Mouse (Mus musculus): ENCODE results near the gene Naa80.
"Not testable (repeated sequence)": the region's sequence is repeated elsewhere in the genome, so short reads cannot be mapped to it uniquely, and the experiment has no call there.

Naa80 gene

DNA sequence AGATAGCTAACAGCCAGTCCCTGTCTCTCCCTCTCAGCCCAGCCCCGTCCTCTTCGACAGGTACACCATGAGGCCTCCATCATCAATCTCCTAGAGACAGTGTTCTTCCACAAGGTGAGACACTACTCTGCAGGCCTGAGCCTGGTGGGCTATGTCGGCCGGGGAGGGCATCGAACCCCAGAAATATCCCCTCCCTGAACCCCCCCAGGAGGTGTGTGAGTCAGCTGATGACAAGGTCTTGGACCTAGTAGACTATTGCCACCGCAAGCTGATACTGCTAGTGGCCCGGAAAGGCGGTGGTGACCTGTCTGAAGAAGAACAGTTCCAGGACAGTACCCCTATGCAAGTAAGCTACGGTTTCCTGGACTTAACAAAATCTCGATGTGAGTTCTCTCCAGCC lies 29.9 kb upstream of the Naa80 start:
- in situ Hi-C loops (cut with MboI, MseI) = loop anchor here (25.0 kb wide), 2 partner anchors 1362 to 1538 kb away; partner anchors contain the start of genes Ccdc51 (in 1 of the 2), Plxnb1 (in 1 of the 2), Ppm1m (in 1 of the 2) and Tma7 (in 1 of the 2)

DNA sequence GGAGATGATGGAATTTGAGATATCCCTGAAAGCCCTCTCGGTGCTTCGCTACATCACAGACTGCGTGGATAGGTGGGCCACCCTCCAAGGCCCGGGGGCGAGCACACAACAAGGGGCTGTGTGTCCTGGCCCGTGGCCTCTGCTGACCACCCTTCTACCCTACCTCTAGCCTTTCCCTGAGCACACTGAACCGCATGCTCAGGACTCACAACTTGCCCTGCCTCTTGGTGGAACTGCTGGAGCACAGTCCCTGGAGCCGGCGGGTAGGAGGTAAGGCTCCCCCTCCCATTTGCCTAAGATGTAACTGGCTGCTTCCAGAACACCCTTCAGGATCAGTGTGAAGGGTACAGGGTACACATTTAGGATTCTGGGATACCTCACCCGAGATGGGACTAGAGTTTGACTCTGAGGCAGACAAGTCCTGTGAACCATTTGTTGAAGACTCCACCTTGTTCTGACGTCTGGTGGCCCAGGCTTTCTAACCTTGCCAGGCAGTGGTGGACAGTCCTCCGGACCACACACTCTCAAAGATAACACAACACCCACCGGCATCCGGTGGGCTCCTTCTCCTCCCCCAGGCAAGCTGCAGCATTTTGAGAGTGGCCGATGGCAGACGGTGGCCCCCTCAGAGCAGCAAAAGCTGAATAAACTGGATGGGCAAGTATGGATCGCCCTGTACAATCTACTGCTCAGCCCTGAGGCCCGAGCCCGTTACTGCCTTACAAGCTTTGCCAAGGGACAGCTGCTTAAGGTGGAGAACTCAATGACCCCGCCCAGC lies 29.2 kb upstream of the Naa80 start:
- in situ Hi-C loops (cut with MboI, MseI) = loop anchor here (5.0 to 25.0 kb wide), 5 partner anchors 78 to 1538 kb away; partner anchors contain the start of genes Ccdc51 (in 1 of the 2), Pcbp4 (in 1 of the 2), Plxnb1 (in 1 of the 2) and Ppm1m (in 1 of the 2)

DNA sequence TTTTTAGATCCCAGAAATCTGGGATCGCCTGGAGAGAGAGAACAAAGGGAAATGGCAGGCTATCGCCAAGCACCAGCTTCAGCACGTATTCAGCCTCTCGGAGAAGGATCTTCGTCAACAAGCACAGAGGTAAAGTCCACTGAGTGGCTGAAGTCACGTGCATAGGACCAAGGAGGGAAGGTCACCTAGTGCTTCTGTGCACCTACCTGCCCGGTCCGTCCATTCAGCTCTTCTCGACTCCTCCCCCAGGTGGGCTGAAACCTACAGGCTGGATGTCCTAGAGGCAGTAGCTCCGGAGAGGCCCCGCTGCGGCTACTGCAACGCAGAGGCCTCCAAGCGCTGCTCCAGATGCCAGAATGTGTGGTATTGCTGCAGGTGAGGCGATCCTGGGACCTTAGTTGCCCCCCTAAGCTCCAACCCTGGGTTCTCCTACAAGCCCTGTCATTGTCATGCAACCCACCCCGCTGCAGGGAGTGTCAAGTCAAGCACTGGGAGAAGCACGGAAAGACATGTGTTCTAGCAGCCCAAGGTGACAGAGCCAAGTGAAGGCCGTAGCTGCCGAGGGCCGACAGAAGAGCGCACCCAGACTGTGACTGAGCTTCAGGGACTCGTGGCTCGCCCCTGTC lies 28.1 kb upstream of the Naa80 start:
- in situ Hi-C loops (cut with MboI, MseI) = loop anchor here (5.0 to 10.0 kb wide), 3 partner anchors 77 to 1504 kb away; partner anchors contain the start of genes Pcbp4 (in 1 of the 2) and Trex1 (in 1 of the 2)

DNA sequence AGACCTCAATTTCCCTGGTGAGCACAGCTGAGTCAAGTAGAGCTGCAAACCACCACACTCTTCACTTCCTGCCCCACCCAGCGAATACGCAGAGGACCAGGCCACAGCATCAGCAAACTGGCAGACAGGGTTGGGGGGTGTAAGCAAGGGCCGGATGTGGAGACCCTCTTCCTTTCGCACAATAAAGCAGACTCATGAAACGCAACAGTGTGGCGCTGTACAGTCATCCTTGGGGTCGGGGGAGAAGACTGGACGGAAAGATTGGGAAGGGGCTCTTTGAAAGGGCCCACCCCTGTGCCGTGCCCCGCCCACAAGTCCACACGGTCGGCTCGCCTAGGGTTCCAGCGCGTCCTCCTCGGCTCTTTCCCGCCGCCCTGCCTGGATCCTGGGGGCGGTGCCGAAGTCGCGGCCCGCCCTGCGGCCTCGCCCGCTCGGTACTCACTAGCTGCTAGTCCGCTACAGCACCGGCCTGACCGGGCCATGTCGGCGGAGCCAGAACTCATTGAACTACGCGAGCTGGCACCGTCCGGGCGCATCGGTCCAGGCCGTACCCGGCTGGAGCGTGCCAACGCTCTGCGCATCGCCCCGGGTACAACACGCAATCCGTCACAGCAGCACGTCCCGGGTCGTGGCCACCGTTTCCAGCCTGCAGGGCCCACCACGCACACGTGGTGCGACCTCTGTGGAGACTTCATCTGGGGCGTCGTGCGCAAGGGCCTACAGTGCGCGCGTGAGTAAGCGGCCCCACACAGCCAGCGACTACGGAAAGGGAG lies 27.4 kb upstream of the Naa80 start, which contains the start of gene Rassf1:
TSS of gene Rassf1 (plus strand) at position 439 of the 773 bp plus-strand sequence.
- in situ Hi-C loops (cut with MboI, MseI) = loop anchor here (5.0 to 10.0 kb wide), 3 partner anchors 76 to 1503 kb away; partner anchors contain the start of genes Pcbp4 (in 1 of the 2) and Trex1 (in 1 of the 2)

DNA sequence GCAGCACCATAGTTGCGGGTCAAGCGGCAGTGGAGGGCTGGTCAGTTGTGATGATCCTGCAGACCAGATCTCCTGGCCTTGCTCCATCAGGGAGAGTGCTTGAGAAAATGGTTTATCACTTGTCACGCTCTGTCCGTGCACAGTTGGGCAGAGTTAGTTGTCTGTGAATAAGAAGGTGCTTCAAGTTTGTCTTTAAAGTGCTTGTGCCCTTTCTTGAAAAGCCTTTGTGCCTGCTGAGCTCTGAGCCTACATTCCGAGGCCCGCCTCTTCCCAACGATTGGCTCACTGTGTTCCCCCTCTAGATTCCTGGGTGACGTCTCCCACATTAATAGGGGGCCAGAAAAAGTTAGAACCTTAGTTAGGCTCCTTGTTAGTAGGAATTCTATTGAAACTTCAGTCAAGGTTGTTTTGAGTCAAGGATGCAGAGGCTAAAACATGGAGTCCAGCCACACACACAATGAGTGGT lies 26.8 kb upstream of the Naa80 start:
- in situ Hi-C loops (cut with MboI, MseI) = loop anchor here (5.0 to 10.0 kb wide), 3 partner anchors 75 to 1503 kb away; partner anchors contain the start of genes Pcbp4 (in 1 of the 2) and Trex1 (in 1 of the 2)

DNA sequence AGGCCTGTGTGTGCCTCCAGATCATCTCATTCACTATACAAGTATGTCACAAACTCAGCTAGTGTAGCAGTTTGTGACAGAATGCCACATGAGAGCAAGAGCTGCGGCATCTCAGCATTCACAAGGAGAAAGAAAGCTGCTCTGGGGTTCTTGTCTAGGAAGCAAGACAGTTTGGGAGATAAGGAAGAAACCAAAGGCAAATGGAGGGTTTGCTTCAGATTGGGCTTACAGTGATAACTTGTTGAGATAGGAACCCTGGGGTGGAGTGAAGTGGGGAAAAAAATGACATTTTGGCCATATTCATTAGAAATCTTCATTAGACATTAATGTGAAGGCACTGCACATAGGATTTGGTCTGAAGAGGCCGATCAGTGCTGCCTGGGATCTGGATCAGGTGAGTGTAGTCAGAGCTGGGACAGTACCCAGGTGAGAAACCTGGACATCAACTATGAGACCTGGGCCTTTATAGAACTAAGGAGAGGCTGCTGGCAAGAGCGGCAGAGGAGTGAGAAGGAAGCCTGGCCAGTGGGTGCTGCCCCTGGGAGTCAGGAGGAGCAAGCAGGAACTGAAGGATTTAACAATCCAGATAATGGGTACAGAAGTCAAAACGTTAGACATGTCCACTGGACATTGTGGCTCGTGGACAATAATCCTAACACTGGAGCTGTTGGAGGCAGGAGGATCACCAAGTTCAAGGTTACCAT lies 25.8 kb upstream of the Naa80 start:
- in situ Hi-C loops (cut with MboI, MseI) = loop anchor here (5.0 to 10.0 kb wide), 3 partner anchors 74 to 1502 kb away; partner anchors contain the start of genes Pcbp4 (in 1 of the 2) and Trex1 (in 1 of the 2)

DNA sequence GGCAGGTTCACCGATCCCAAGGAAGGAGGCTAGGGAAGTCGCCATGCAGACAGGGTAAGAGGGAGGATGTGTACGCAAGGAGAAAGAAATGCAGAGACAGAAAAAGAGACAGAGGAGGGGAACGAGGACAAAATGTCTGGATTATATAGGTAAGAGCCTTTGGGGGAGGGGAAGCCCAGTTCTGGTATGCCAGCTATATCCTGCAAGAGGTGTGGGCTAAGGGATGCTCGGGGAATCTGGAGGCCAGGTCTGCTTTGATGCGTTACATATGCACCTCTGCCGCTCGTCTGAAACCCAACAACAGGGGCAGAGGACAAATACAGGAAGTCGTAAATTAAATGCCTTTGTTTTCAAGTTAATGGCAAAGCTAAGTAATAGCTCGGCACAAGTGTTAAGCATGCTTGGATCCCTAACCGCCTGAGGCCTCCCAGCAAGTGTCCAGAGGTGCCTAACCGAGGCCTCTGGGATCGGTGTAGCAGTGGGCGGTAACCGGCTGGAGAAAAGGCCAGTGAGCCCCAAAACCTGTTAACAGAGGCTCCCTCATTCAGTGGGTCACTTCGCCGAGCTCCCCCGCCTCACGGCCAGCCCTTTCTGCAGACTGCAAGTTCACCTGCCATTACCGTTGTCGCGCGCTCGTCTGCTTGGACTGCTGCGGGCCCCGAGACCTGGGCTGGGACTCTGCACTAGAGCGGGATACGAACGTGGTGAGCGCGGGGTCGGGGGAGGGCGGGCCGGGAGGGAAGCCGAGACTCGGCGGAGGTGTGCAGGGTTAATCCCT lies 25.0 kb upstream of the Naa80 start:
- in situ Hi-C loops (cut with MboI, MseI) = loop anchor here (5.0 to 10.0 kb wide), 3 partner anchors 74 to 1501 kb away; partner anchors contain the start of genes Pcbp4 (in 1 of the 2) and Trex1 (in 1 of the 2)

DNA sequence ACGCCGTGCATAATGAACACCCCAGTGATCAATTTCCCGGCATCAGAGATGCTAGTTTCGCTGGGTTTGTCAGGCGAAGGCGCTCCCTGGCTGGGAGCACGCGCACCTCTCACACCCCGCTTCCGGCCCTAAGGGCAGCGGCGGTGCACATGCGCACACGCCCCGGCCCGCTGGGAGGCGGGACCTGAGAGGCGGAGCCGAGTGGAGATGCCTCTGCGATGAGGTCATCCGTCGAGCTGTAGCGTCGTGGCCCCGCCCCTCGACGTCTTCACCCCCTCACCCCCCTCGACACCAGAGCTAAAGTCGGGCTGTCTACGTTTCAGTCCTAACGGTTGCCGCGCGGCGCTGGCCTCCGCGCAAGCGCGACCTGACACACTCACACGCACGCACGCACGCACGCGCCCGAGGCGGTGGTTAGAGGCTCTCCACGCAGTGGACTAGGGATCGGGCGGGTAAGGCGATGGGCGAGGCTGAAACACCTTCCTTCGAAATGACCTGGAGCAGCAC lies 24.3 kb upstream of the Naa80 start:
- in situ Hi-C loops (cut with MboI, MseI) = loop anchor here (5.0 to 10.0 kb wide), 3 partner anchors 73 to 1500 kb away; partner anchors contain the start of genes Pcbp4 (in 1 of the 2) and Trex1 (in 1 of the 2)

DNA sequence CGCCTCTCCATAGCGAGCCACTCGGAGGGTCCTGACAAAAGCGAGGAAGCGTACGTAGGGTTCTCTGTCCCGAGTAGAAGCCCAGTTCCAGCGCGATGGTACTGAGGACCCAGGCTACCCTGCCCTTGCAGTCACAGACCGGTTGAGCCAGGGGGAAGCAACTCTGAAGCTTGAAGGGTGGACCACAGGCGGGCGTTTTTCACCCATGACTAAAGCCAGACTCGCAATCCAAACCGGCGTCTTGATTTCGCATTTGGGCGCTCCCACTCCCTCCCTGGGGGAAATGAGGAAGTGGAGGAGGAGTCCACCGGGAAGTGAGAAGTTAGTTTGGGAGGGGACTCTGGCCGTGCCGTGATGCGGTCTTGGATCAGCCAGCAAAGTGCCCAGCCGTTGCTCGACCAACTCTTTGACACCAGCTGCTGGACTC lies 23.6 kb upstream of the Naa80 start:
- in situ Hi-C loops (cut with MboI, MseI) = loop anchor here (10.0 kb wide), 2 partner anchors 1100 to 1500 kb away; partner anchors contain the start of genes Pcbp4 (in 1 of the 2) and Trex1 (in 1 of the 2)

DNA sequence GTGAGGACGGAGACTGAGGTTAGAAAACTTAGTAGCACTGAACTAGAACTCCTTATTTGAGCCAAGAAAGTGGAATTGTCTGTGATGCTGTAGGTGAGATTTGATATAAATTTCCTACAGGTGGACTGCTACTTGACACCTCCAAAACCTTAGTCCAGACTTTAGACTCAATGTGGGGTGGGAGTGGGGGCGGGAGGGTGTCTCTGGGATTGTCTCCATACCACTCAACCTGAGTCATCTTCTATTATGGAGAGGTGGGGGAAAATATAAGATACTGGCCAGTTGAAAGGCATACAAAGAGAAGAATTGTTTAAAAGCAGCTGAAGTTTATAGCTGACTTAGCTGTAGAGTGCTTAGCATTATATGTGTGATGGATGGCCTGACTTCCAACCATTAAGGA lies 23.0 kb upstream of the Naa80 start:
- in situ Hi-C loops (cut with MboI, MseI) = loop anchor here (10.0 kb wide), 2 partner anchors 1101 to 1499 kb away; partner anchors contain the start of genes Pcbp4 (in 1 of the 2) and Trex1 (in 1 of the 2)

DNA sequence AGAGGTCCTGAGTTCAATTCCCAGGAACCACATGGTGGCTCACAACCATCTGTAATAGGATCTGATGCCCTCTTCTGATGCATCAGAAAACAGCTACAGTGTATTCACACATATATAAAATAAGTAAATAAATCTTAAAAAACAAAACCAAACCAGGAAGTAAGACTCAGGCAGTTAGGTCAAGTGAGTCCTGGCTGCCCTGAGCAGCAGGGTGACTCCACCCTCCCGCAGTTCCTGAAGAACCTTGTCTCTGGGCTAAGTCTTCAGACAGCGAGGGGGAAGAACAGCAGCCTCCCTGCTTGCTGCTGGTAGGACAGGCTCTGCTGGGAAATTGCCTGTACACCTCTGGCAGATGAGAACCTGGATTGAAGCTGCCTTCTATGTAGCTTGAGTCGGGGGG lies 22.3 kb upstream of the Naa80 start:
- in situ Hi-C loops (cut with MboI, MseI) = loop anchor here (10.0 kb wide), 2 partner anchors 1102 to 1498 kb away; partner anchors contain the start of genes Pcbp4 (in 1 of the 2) and Trex1 (in 1 of the 2)

DNA sequence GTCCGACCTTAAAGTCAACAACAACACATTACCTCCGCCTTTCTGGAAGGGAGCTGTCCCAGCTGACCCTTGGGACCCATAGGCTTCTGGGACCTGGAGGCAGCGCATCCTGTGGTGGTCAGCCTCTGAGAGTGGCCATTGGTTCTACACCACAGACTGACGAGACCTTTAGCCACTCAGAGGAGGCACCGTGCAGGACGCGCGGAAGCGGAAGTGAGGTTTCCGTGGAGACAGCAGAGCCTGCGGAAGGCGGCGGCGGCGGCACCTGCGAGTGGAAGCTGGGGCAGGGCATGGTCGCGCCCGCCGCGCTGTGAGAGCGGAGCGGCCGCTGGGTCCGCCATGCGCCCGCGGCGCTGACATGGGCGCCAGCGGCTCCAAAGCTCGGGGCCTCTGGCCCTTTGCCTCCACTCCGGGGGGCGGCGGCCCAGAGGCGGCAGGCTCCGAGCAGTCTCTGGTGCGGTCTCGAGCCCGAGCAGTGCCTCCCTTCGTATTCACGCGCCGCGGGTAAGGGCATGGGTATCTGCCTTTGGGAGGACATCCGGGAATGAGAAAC lies 15.6 kb upstream of the Naa80 start, which contains the start of gene Tusc2:
TSS of gene Tusc2 (plus strand) at position 227 of the 553 bp plus-strand sequence.
- in situ Hi-C loops (cut with MboI, MseI) = no loop called here

DNA sequence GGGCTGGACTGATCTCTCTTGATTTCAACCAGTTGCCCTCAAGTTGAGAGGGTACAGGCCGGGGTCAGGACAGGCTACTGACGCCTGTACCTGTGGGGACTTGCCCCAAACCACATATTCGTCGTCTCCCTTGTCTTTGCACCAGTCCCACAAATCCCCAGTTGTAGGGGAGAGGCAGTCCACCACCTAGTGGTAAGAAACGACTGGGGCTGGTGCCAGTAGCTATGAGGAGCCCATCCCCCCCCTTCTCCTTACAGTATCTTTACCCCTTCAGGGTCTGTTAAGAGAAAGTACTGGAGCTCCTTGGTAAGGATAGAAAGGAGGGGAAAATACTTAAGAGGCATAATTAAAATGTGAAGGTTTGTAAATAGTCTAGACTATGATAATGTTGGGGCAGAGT lies 13.1 kb upstream of the Naa80 start:
- in situ Hi-C loops (cut with MboI, MseI) = not testable (repeated sequence)

DNA sequence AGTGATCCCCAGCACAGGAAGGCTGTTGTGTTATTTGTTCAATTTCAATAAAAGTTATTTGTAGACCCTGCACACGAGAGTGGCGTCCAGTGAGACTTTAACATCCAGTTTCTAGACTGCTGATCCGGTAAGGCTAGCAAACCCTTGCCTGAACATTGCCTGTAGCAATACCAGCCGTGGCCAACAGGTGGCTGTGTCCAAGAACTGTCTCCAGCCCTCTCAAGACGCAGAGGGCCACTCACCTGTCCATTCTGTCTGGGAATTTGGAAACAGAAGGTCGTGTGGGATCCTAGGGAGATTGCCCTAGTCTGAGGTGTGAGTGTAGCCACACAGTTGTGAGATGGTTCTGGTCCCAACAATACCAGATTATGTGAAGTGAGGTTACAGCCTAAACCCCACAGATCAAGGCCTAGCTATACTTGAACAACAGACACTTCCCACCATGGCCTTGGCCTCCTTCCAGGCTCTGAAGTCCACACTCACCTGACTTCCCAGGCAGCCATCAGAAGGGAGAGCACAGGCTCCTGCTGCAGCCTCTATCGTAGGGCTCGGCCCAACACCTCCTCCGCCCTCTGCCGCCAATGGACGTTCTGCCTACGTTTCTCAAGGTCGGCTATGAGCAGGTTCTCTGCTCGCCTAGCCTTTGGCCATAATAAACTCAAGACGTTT lies 12.5 kb upstream of the Naa80 start:
- in situ Hi-C loops (cut with MboI, MseI) = no loop called here

DNA sequence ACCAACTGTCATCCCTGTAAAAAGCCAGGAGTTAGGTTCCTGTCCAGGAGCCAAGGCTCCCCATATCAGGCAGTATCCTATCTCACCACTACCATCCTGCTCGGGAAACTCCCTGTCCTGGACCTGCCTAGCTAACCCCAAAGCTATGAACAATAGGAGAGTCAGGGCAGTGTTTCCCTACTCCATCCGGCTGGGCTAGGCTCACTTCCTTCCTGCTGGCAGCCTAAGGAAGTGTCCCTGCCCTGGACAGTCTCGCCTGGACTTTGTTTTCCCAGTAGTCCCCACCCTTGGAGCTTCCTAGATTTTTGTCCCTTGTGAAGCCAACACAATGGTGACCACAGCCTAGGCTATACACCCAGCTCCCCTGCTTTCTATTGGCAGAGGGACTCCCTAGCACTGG lies 11.8 kb upstream of the Naa80 start:
- in situ Hi-C loops (cut with MboI, MseI) = no loop called here

DNA sequence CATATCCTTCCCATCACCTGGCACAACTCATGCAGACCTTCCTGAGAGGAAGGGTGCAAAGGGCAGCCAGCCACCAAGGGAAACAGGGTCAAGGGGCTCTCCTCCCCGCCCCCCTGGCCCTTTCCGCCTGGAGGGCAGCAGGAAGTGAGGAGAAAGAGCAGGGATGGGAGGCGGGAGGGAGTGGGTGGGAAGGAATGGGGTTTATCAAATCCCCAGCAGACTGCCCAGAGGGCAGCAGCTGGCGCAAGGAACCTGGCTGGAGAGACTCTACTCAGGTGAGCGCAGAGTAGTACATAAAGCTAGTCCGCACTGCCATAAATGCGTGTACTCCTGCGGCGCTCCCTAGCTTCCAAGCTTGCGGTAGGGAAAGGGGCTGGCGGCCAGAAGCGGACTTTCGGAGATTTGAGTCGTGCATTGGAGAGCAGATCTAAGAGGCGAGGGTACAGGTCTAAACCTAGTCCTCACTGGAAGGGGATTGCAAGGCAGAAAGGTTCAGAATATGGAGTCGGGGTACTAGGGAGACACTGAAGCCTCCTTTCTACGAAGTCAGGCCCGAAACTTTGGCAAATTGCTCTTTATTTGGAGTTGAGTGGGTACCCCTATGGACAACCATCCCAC lies 10.9 kb upstream of the Naa80 start, which contains the start of gene Hyal2:
TSS of gene Hyal2 (plus strand) at position 244 of the 618 bp plus-strand sequence.
- in situ Hi-C loops (cut with MboI, MseI) = no loop called here
